Mouse (Mus musculus) brain, embryonic 14.5 days (tissue): ENCODE measurements at regions not wholly inside any gene's neighbourhood (a gene's known extent, or its start where the extent isn't known, plus 50 kb on each side); places are given as distances from the start of the nearest gene placed in this dataset.

ENCODE experiments used
- CTCF ChIP-seq: fragments of 200-500 bp; IDR thresholded peaks from 2 replicates; pipeline ENCODE4 v1.5.1; 2012; ENCODE audit warnings: inconsistent platforms, mild to moderate bottlenecking, moderate library complexity, borderline replicate concordance; ENCODE audit not compliant: insufficient read depth, insufficient read length; ENCODE audit errors: extremely low read depth
- POLR2A ChIP-seq: fragments of 200-500 bp; IDR thresholded peaks from 2 replicates; pipeline ENCODE4 v1.6.1; 2012; ENCODE audit warnings: mild to moderate bottlenecking, inconsistent platforms, borderline replicate concordance; ENCODE audit not compliant: poor library complexity, insufficient read depth, insufficient read length, severe bottlenecking; ENCODE audit errors: extremely low read depth

- no peak for TF ChIP-seq POLR2A
- no peak for TF ChIP-seq CTCF
Observed at GRCm38 (mm10) chr2:45692819-45693218, 575.6 kb upstream of the Zeb2 start.
